Mouse (Mus musculus): ENCODE measurements around the gene Cyb561d1. TPM values are rescaled to one million over a fixed set of nuclear protein-coding genes. Genes with fewer than 3 reads are reported as not detected.

Cyb561d1 gene
- polyA plus RNA-seq, 1 experiment from 2014 or later = 1.8 TPM

DNA sequence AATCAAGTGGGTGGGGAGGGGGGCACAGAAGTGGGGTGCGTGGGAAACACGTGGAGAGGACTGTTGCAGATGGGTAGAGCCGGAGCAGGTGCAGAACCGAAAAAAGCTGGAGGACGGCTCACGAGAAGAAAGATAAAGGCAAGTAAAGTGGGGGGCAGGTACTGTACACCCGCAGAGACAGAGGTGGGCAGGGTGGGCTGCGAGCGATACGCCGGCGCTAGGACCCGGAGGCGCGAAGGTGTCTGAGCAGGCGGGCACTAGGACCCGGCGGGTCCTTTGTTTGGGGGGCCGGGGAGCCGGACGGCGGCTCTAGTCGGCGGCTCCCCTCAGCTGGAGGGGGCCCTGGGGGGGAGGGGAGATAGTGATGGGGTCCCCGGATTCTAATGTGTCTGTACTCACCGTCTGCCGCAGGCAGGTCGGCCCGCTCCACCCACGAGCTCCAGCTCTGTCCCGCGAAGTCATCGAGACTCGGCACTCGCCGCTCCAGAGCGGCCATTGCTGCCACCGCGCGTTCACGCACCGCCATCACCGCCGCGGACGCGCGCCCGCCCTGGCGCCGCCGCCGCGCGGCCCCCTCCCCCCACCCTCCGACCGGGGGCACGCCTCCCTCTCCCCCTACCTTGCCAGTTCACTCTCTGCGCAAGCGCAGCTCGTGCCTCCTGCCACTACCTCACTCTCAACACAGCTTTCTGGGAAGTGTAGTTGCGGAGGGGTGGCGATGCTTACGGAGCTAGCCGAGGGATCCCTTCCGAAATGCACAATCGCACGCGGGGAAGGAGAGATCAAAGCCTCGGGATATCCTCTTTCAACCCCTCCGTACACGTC, 9.1 kb upstream of the Cyb561d1 start:
- Histone ChIP-seq H3K27me3 (ENCODE audit: control insufficient read depth, insufficient read depth, low read length) (no peaks in the 10 kb centered on the region), H3K4me2 (ENCODE audit: low read length) (peak overlapping the region; percentile 75), H3K4me3 (ENCODE audit: control insufficient read depth in 1 of 2, insufficient read depth in 1 of 2, low read depth in 1 of 2, low read length in 2 of 2) (peak overlapping the region; percentile 58 to 81), H3K27ac (replicated peaks in 1 of 2; ENCODE audit: control insufficient read depth in 1 of 2, insufficient read depth in 1 of 2, low read depth in 2 of 2, low read length in 2 of 2) (peak overlapping the region; percentile 87 to 93), H3K36me3 (ENCODE audit: control insufficient read depth, insufficient read depth, low read length) (peaks cover 25% of the 10 kb centered on the region), H3K9ac (ENCODE audit: low read length) (peak overlapping the region; percentile 81), H3K4me1 (ENCODE audit: control insufficient read depth in 2 of 2, insufficient read depth in 2 of 2, low read length in 2 of 2) (peaks cover 9 to 13% of the 10 kb centered on the region in 2 experiments), H3K9me3 (ENCODE audit: control insufficient read depth, low read length) (no peaks in the 10 kb centered on the region)
- WGBS = under 1% methylated on average over 60 of the region's 72 CpGs
- peak; percentile 93 for ATAC-seq (ENCODE audit: insufficient number of reproducible peaks, insufficient read depth, low FRiP score, low read depth)

DNA sequence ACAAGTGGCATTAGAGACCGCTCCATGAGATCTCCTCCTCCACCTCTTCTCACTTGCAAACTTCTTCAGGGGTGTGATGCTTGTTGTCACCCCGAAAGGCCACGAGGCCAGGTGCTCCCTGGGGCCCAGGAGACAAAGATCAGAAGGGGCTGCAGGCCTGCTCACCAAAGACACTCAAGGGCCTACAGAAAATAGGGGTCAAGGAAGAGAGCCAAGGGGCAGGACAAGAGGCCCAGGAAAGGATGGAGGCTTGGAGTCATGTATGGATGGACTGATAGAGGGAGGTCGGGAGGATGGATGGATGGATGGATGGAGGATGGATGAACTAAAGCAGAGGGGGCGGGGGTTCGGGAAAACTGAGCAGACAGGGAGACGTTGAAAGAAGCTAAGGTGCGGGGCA, 8.5 kb upstream of the Cyb561d1 start:
- Histone ChIP-seq H3K4me3 (ENCODE audit: control insufficient read depth in 1 of 2, insufficient read depth in 1 of 2, low read depth in 1 of 2, low read length in 2 of 2) (peak overlapping the region; percentile 58 to 81), H3K27me3 (ENCODE audit: control insufficient read depth, insufficient read depth, low read length) (no peaks in the 10 kb centered on the region), H3K27ac (replicated peaks in 1 of 2; ENCODE audit: control insufficient read depth in 1 of 2, insufficient read depth in 1 of 2, low read depth in 2 of 2, low read length in 2 of 2) (no peak overlapping the region), H3K4me1 (ENCODE audit: control insufficient read depth in 2 of 2, insufficient read depth in 2 of 2, low read length in 2 of 2) (peaks cover 9 to 13% of the 10 kb centered on the region in 2 experiments), H3K9me3 (ENCODE audit: control insufficient read depth, low read length) (no peaks in the 10 kb centered on the region), H3K9ac (ENCODE audit: low read length) (peak overlapping the region; percentile 81), H3K4me2 (ENCODE audit: low read length) (peak overlapping the region; percentile 75), H3K36me3 (ENCODE audit: control insufficient read depth, insufficient read depth, low read length) (peaks cover 32% of the 10 kb centered on the region)
- WGBS = 9% methylated on average over 8 of the region's 8 CpGs
- ATAC-seq (ENCODE audit: insufficient number of reproducible peaks, insufficient read depth, low FRiP score, low read depth) = no peak

DNA sequence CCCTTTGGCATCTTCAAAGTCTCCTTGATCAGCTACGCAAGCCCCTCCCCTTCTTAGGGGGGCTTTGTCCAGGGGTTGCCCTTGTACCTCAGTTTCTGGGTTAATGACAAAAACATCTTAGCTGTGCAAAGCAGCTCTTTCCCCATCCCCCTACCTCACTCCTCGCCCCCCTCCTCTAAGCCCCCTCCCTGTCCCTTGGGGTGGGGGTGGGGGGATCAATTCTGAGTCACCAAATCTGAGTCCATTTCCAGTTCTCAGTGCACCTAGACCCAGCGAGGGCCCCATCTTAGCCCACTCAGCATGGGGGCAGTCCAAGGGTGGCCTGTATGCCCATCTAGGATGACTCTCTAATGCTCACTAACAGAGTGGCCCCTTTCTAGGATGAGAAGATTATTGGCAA, 8.0 kb upstream of the Cyb561d1 start:
- peak overlapping the region; percentile 75 for H3K4me2 ChIP-seq (ENCODE audit: low read length)
- H3K4me3 ChIP-seq (ENCODE audit: control insufficient read depth in 1 of 2, insufficient read depth in 1 of 2, low read depth in 1 of 2, low read length in 2 of 2) = peak overlapping the region in 1 of 2 experiments; percentile 58; a peak in 1 of 4 replicates
- no peaks in the 10 kb centered on the region for H3K9me3 ChIP-seq (ENCODE audit: control insufficient read depth, low read length)
- H3K27me3 ChIP-seq (ENCODE audit: control insufficient read depth, insufficient read depth, low read length) = no peaks in the 10 kb centered on the region
- WGBS = 82% methylated on average over 3 of the region's 3 CpGs
- H3K27ac ChIP-seq (replicated peaks in 1 of 2; ENCODE audit: control insufficient read depth in 1 of 2, insufficient read depth in 1 of 2, low read depth in 2 of 2, low read length in 2 of 2) = no peak overlapping the region
- H3K9ac ChIP-seq (ENCODE audit: low read length) = peak overlapping the region; percentile 81
- H3K36me3 ChIP-seq (ENCODE audit: control insufficient read depth, insufficient read depth, low read length) = peaks cover 37% of the 10 kb centered on the region
- no peak for ATAC-seq (ENCODE audit: insufficient number of reproducible peaks, insufficient read depth, low FRiP score, low read depth)
- H3K4me1 ChIP-seq (ENCODE audit: control insufficient read depth in 2 of 2, insufficient read depth in 2 of 2, low read length in 2 of 2) = peaks cover 9 to 13% of the 10 kb centered on the region in 2 experiments

DNA sequence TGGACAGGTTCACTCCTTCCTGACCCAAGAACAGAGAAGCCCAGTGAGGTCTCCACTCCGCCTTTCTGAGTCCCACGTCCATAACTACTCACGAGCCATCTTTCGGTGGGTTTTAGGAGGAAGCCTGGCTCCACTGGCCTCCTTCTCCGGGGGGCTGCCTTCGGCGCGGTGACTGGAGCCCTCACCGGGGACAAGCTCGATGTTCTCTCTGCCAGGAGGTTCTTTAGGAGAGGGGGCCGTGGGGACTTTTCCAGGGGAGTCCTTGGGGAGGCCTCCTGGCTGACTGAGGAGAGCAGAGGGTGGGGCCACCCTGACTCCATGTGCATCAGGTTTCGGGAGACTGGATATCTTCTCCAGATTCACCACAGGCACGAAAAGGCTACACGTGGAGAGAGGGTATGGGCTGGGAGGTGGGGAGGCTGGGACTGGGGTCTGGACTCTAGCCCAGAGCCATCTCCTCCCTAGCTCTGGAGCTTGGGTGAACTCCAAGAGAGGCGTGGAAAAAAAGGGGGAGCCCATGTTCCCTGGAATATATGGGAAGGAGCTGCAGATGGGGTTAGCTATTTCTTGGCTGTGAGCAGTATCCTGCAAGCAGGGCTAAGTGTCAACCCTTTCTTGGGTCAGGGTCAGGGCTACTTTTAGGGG, 5.8 kb upstream of the Cyb561d1 start:
- Histone ChIP-seq H3K4me1 (ENCODE audit: control insufficient read depth in 2 of 2, insufficient read depth in 2 of 2, low read length in 2 of 2) (peaks cover 9 to 13% of the 10 kb centered on the region in 2 experiments), H3K27ac (replicated peaks in 1 of 2; ENCODE audit: control insufficient read depth in 1 of 2, insufficient read depth in 1 of 2, low read depth in 2 of 2, low read length in 2 of 2) (no peak overlapping the region), H3K4me3 (ENCODE audit: control insufficient read depth in 1 of 2, insufficient read depth in 1 of 2, low read depth in 1 of 2, low read length in 2 of 2) (no peak overlapping the region), H3K4me2 (ENCODE audit: low read length) (no peak overlapping the region), H3K36me3 (ENCODE audit: control insufficient read depth, insufficient read depth, low read length) (peaks cover 57% of the 10 kb centered on the region), H3K27me3 (ENCODE audit: control insufficient read depth, insufficient read depth, low read length) (no peaks in the 10 kb centered on the region), H3K9me3 (ENCODE audit: control insufficient read depth, low read length) (no peaks in the 10 kb centered on the region), H3K9ac (ENCODE audit: low read length) (no peak overlapping the region)
- no peak for ATAC-seq (ENCODE audit: insufficient number of reproducible peaks, insufficient read depth, low FRiP score, low read depth)
- 86% methylated on average over 15 of the region's 15 CpGs for WGBS

DNA sequence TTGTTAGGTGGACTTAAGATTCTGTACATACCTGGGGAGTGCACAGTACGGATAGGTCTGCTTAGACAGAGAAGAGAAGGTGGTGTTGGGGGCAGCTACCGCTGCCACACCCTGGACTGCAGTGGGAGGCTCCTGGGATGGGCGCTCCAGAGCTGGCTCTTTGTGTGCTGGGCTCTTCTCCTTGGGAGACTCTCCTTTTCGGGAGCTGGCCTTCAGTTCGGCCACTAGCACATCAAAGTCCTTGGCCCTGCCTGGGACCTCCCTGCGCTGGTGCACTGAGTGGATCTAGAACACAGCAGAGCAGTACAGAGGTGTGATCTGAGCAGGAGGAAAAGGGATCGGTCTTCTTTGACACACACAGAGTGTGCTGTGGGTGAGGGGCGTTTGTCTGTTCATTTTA, 4.6 kb upstream of the Cyb561d1 start:
- Histone ChIP-seq H3K27me3 (ENCODE audit: control insufficient read depth, insufficient read depth, low read length) (no peaks in the 10 kb centered on the region), H3K4me1 (ENCODE audit: control insufficient read depth in 2 of 2, insufficient read depth in 2 of 2, low read length in 2 of 2) (peaks cover 9 to 18% of the 10 kb centered on the region in 2 experiments), H3K9me3 (ENCODE audit: control insufficient read depth, low read length) (no peaks in the 10 kb centered on the region), H3K9ac (ENCODE audit: low read length) (no peak overlapping the region), H3K4me3 (ENCODE audit: control insufficient read depth in 1 of 2, insufficient read depth in 1 of 2, low read depth in 1 of 2, low read length in 2 of 2) (no peak overlapping the region), H3K27ac (replicated peaks in 1 of 2; ENCODE audit: control insufficient read depth in 1 of 2, insufficient read depth in 1 of 2, low read depth in 2 of 2, low read length in 2 of 2) (no peak overlapping the region), H3K36me3 (ENCODE audit: control insufficient read depth, insufficient read depth, low read length) (peaks cover 61% of the 10 kb centered on the region), H3K4me2 (ENCODE audit: low read length) (no peak overlapping the region)
- ATAC-seq (ENCODE audit: insufficient number of reproducible peaks, insufficient read depth, low FRiP score, low read depth) = no peak
- WGBS = 83% methylated on average over 8 of the region's 8 CpGs

DNA sequence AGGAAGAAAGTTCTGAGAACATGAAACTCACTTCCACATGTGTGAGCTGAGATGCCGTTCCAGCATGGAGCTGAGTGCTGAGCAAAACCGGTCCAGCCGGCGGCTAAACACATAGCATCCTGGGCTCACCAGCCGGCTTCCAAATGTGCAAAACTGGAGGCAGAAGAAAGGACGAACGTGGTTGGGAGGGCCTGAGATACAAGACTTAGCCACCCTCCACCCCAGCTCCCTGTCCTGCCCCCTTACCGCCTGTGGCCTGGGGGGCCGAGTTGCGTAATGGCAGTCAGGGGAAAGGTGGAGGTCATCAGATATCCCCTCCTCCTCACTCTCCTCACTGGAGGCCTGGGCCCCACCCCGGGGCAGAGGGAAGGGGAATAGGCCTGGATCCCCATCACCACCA, 3.5 kb upstream of the Cyb561d1 start:
- 82% methylated on average over 11 of the region's 11 CpGs for WGBS
- ATAC-seq (ENCODE audit: insufficient number of reproducible peaks, insufficient read depth, low FRiP score, low read depth) = no peak
- Histone ChIP-seq H3K36me3 (ENCODE audit: control insufficient read depth, insufficient read depth, low read length) (peaks cover 61% of the 10 kb centered on the region), H3K4me2 (ENCODE audit: low read length) (no peak overlapping the region), H3K27me3 (ENCODE audit: control insufficient read depth, insufficient read depth, low read length) (no peaks in the 10 kb centered on the region), H3K4me3 (ENCODE audit: control insufficient read depth in 1 of 2, insufficient read depth in 1 of 2, low read depth in 1 of 2, low read length in 2 of 2) (no peak overlapping the region), H3K9ac (ENCODE audit: low read length) (no peak overlapping the region), H3K4me1 (ENCODE audit: control insufficient read depth in 2 of 2, insufficient read depth in 2 of 2, low read length in 2 of 2) (peaks cover 7 to 21% of the 10 kb centered on the region in 2 experiments), H3K9me3 (ENCODE audit: control insufficient read depth, low read length) (no peaks in the 10 kb centered on the region), H3K27ac (replicated peaks in 1 of 2; ENCODE audit: control insufficient read depth in 1 of 2, insufficient read depth in 1 of 2, low read depth in 2 of 2, low read length in 2 of 2) (no peak overlapping the region)

DNA sequence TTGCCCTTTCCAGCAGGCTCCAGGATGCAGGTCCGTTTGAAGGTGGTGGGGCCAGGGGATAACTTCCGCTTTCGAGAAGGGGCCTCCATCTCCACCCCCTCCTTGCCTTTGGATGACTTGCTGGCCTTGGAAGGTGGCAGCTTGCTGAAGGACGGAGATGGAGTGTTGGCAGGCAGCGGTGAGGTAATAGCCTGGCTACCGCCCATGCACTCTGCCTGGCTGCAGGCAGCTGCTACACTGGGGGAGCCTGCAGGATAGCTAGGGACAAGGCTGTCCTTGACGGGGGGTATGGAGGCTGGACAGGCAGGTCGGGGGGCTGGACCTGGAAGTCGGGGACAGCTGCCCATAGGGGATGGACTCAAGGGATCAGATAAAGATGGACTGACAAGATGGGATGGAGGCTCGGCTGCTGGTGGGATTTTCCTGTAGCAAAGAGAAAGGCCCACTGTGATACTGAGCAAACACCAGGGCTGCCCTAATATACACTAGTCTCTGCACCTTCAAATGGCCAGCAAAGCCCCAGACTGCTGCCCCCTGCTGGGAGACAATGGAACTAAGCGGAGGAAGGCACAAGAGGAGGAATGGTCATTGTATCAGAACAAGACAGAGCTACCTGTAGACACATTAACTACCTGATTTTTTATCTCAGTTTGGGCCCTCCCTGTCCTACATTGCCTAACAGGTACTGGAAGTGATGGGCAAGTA, 2.8 kb upstream of the Cyb561d1 start:
- no peak overlapping the region for H3K4me2 ChIP-seq (ENCODE audit: low read length)
- H3K27me3 ChIP-seq (ENCODE audit: control insufficient read depth, insufficient read depth, low read length) = no peaks in the 10 kb centered on the region
- peaks cover 66% of the 10 kb centered on the region for H3K36me3 ChIP-seq (ENCODE audit: control insufficient read depth, insufficient read depth, low read length)
- ATAC-seq (ENCODE audit: insufficient number of reproducible peaks, insufficient read depth, low FRiP score, low read depth) = no peak
- WGBS = 79% methylated on average over 11 of the region's 11 CpGs
- H3K9ac ChIP-seq (ENCODE audit: low read length) = no peak overlapping the region
- no peak overlapping the region for H3K4me3 ChIP-seq (ENCODE audit: control insufficient read depth in 1 of 2, insufficient read depth in 1 of 2, low read depth in 1 of 2, low read length in 2 of 2)
- H3K27ac ChIP-seq (replicated peaks in 1 of 2; ENCODE audit: control insufficient read depth in 1 of 2, insufficient read depth in 1 of 2, low read depth in 2 of 2, low read length in 2 of 2) = no peak overlapping the region
- H3K4me1 ChIP-seq (ENCODE audit: control insufficient read depth in 2 of 2, insufficient read depth in 2 of 2, low read length in 2 of 2) = peaks cover 3 to 14% of the 10 kb centered on the region in 2 experiments; a peak in 3 of 4 replicates
- no peaks in the 10 kb centered on the region for H3K9me3 ChIP-seq (ENCODE audit: control insufficient read depth, low read length)

Data from heart, embryonic 14.5 days (tissue).